Mouse (Mus musculus): ENCODE measurements around the gene Dolpp1.

DNA sequence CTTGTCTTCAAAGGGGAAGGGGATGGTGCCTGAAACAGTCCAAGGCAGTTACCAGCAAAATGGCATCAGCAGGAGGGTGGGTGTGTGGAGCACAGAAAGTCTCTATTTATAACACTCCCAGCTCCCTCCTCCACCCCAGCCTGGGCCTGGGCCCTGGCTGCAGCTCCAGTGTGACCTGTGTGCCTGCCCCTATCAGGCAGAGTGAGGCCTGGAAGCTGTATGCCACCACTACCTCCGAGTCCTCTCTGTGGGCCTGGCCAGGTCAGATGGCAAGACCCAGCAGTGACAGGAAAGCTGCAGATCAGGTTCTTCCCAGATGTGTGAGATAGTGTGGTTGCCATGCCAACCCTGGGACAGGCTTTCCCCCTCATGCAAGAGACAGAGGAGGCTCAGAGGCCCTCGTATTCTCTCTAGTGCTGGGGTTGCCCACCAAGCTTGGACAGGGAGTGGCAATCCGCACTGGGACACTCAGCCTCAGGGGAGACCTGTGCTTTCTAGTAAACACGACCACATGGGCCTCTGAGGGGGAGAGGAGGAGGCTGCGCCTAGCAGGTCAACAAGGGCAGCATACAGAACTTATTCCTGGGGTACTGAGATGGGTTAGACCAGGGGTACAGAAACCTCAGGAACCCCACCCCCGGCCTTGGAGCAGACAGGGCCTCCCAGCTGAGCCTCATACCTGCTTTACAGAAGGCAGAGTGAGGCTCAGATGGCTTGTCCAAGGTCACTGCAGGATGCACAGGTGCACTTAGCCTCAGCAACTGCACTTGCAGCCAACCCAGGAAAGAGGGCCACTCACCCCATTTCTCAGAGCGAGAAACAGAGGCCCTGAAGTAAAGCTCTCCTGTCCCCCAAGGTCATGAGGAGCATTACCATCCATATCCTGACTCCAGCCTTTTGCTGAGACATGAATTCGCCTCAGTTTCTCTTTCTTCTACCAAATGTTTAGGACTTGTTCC lies 34.2 kb upstream of the Dolpp1 start:
- no peak for TF ChIP-seq CTCF (IDR thresholded peaks at IDR 0.05; ENCODE audit: low read depth)
- TF ChIP-seq EP300 (optimal IDR thresholded peaks at IDR 0.05), result no peak
